Mouse (Mus musculus): ENCODE measurements around the gene Btbd35f9.
"Not testable (repeated sequence)": the region's sequence is repeated elsewhere in the genome, so short reads cannot be mapped to it uniquely, and the experiment has no call there.

Btbd35f9 gene

GRCm38 (mm10) chrX:34161399-34161798 lies at the start of gene Btbd35f9:
TSS of gene Btbd35f9 (minus strand) at chrX:34161499.
- DNase-seq (ENCODE audit: low spot score): not testable (repeated sequence)
